Mouse (Mus musculus) embryonic facial prominence, embryonic 14.5 days (tissue): ENCODE measurements around the gene Itpr3. TPM values are rescaled to one million over a fixed set of nuclear protein-coding genes. Genes with fewer than 3 reads are reported as not detected.

Source experiments
- ATAC-seq: fragments of 200-750 bp; cut with Nextera tagmentation; 2 replicates; pipeline ENCODE4 v1.8.0; 2017; ENCODE audit warnings: low read depth, moderate number of reproducible peaks, moderate TSS enrichment
- DNase-seq: peaks from one replicate; pipeline ENCODE4 v3.0.0-alpha.2; 2015; ENCODE audit warnings: low spot score
- H3K27ac ChIP-seq: fragments of 300-500 bp; sonication (generic); replicated peaks from 2 replicates; pipeline ENCODE4 v1.5.1; 2014; ENCODE audit warnings: low read depth, mild to moderate bottlenecking, low read length, moderate library complexity
- H3K27me3 ChIP-seq: fragments of 300-500 bp; sonication (generic); replicated peaks from 2 replicates; pipeline ENCODE4 v1.6.1; 2014; ENCODE audit warnings: low read length; ENCODE audit not compliant: control insufficient read depth, insufficient read depth
- H3K36me3 ChIP-seq: fragments of 300-500 bp; sonication (generic); 2 replicates; pipeline ENCODE4 v1.6.1; 2014; ENCODE audit warnings: low read length, mixed read lengths; ENCODE audit not compliant: control insufficient read depth, insufficient read depth
- H3K4me1 ChIP-seq: fragments of 300-500 bp; sonication (generic); 2 replicates; pipeline ENCODE4 v1.6.1; 2014; ENCODE audit warnings: antibody characterized with exemption, low read length; ENCODE audit not compliant: control insufficient read depth, insufficient read depth
- H3K4me2 ChIP-seq: fragments of 300-500 bp; sonication (generic); 2 replicates; pipeline ENCODE4 v1.6.1; 2014; ENCODE audit warnings: low read depth, mild to moderate bottlenecking, low read length, moderate library complexity, mixed read lengths
- H3K4me3 ChIP-seq: fragments of 300-500 bp; sonication (generic); 2 replicates; pipeline ENCODE4 v1.5.1; 2014; ENCODE audit warnings: low read depth, mild to moderate bottlenecking, low read length
- H3K9ac ChIP-seq: fragments of 300-500 bp; sonication (generic); 2 replicates; pipeline ENCODE4 v1.6.1; 2014; ENCODE audit warnings: low read depth, mild to moderate bottlenecking, low read length, moderate library complexity, mixed read lengths
- H3K9me3 ChIP-seq: fragments of 300-500 bp; sonication (generic); 2 replicates; pipeline ENCODE4 v1.6.1; 2016; ENCODE audit warnings: low read length; ENCODE audit not compliant: control insufficient read depth
- WGBS: fragments of 180-500 bp; shearing (Covaris S2); extraction: QIAGEN DNeasy Blood & Tissue Kit; methylation state at CpG from one replicate; pipeline ENCODE4 v1.1.7; 2014; 5-methylcytosine and 5-hydroxymethylcytosine counted together
- polyA plus RNA-seq: library from polyadenylated mRNA; unstranded; fragments of >200 nt; fragmentation: Nextera tagmentation; extraction: Ambion mirVana; gene quantifications from 2 replicates; pipeline ENCODE4 v1.2.1, GENCODE M21; 2014

Itpr3 gene
- polyA plus RNA-seq, 1 experiment from 2014 or later = 5.0 TPM

DNA sequence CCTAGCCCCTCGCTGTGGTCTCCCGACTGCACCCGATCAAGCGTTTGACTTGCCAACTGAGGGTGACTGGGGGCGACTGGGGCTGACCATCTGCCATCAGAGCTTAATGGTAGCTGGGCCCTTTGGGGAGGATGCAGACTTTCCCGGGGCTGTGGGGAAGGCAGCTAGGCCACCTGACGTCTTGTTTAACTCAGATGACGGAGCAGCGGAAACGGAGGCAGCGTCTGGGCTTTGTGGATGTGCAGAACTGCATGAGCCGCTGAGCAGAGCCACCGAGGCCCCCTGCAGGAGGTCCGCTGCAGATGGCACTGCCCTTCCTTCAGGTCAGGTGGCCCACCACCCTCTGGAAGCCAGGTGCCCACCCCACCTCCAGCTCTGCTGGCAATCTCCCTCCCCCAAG is 64.2 kb downstream of the Itpr3 start:
- no peak overlapping the region; the same call in 1 of the 2 replicates for H3K4me2 ChIP-seq
- H3K36me3 ChIP-seq = peaks cover 43% of the 10 kb centered on the region
- peak overlapping the region; percentile 10; the same call in 1 of the 2 replicates for H3K9ac ChIP-seq
- H3K27ac ChIP-seq = no peak overlapping the region
- 51% methylated on average over 12 of the region's 14 CpGs for WGBS
- no peaks in the 10 kb centered on the region for H3K9me3 ChIP-seq
- H3K4me3 ChIP-seq = no peak overlapping the region
- DNase-seq (no peak), ATAC-seq (no peak)
- H3K4me1 ChIP-seq = no peaks in the 10 kb centered on the region; the same call in 1 of the 2 replicates
- H3K27me3 ChIP-seq = no peaks in the 10 kb centered on the region

- 76% methylated on average over 7 of the region's 7 CpGs for WGBS
- ATAC-seq (no peak), DNase-seq (no peak)
- H3K4me3 ChIP-seq = no peak overlapping the region
- H3K4me1 ChIP-seq = no peaks in the 10 kb centered on the region; the same call in 1 of the 2 replicates
- no peak overlapping the region for H3K9ac ChIP-seq
- H3K27ac ChIP-seq = no peak overlapping the region
- no peaks in the 10 kb centered on the region for H3K27me3 ChIP-seq
- H3K9me3 ChIP-seq = no peaks in the 10 kb centered on the region
- H3K36me3 ChIP-seq = peaks cover 43% of the 10 kb centered on the region
- no peak overlapping the region for H3K4me2 ChIP-seq
Measured at GRCm38 (mm10) chr17:27121781-27122180, 64.7 kb downstream of the Itpr3 start.

- Histone ChIP-seq H3K4me1 (no peaks in the 10 kb centered on the region; the same call in 1 of the 2 replicates), H3K4me3 (no peak overlapping the region), H3K9ac (no peak overlapping the region), H3K4me2 (no peak overlapping the region), H3K36me3 (peaks cover 40% of the 10 kb centered on the region), H3K27ac (no peak overlapping the region), H3K27me3 (no peaks in the 10 kb centered on the region), H3K9me3 (no peaks in the 10 kb centered on the region)
- ATAC-seq (no peak), DNase-seq (no peak)
- WGBS = 78% methylated on average over 11 of the region's 11 CpGs
Measured at GRCm38 (mm10) chr17:27122701-27123100, 65.6 kb downstream of the Itpr3 start.

DNA sequence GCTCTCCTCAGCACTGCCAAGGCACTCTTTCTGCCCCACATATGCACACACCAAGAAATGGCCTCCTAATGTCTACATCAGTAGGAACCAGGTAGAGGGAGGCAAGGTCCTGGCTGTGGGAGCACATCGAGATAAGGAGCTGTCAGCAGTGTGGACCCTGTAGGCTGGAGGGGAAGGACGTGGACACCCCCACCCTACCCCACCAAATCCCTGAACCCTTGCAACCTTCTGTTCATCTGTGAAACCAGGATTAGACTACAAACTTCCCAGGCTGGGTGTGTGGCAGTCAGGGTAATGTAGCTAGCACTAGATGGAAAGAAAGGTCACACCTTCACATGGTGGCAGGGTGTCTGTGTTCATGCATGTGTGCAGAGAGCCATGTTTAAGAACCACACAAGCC is 66.0 kb downstream of the Itpr3 start:
- no peaks in the 10 kb centered on the region; the same call in 1 of the 2 replicates for H3K4me1 ChIP-seq
- H3K4me3 ChIP-seq = no peak overlapping the region
- no peak overlapping the region for H3K9ac ChIP-seq
- H3K36me3 ChIP-seq = peaks cover 36% of the 10 kb centered on the region
- no peaks in the 10 kb centered on the region for H3K9me3 ChIP-seq
- no peak for ATAC-seq
- no peak overlapping the region for H3K27ac ChIP-seq
- no peak for DNase-seq
- H3K27me3 ChIP-seq = no peaks in the 10 kb centered on the region
- WGBS = 96% methylated on average over 2 of the region's 2 CpGs
- no peak overlapping the region for H3K4me2 ChIP-seq

- H3K36me3 ChIP-seq = peaks cover 36% of the 10 kb centered on the region
- no peaks in the 10 kb centered on the region for H3K9me3 ChIP-seq
- H3K4me1 ChIP-seq = no peaks in the 10 kb centered on the region; the same call in 1 of the 2 replicates
- 85% methylated on average over 7 of the region's 7 CpGs for WGBS
- no peaks in the 10 kb centered on the region for H3K27me3 ChIP-seq
- H3K4me2 ChIP-seq = no peak overlapping the region
- H3K9ac ChIP-seq = no peak overlapping the region
- H3K27ac ChIP-seq = no peak overlapping the region
- no peak overlapping the region for H3K4me3 ChIP-seq
- no peak for ATAC-seq
- DNase-seq = no peak
Measured at GRCm38 (mm10) chr17:27123813-27124375, 66.8 kb downstream of the Itpr3 start.

GRCm38 (mm10) chr17:27125185-27125584 is 68.1 kb downstream of the Itpr3 start:
- WGBS = 36% methylated on average over 12 of the region's 12 CpGs
- no peak overlapping the region for H3K4me2 ChIP-seq
- H3K36me3 ChIP-seq = peaks cover 36% of the 10 kb centered on the region

DNA sequence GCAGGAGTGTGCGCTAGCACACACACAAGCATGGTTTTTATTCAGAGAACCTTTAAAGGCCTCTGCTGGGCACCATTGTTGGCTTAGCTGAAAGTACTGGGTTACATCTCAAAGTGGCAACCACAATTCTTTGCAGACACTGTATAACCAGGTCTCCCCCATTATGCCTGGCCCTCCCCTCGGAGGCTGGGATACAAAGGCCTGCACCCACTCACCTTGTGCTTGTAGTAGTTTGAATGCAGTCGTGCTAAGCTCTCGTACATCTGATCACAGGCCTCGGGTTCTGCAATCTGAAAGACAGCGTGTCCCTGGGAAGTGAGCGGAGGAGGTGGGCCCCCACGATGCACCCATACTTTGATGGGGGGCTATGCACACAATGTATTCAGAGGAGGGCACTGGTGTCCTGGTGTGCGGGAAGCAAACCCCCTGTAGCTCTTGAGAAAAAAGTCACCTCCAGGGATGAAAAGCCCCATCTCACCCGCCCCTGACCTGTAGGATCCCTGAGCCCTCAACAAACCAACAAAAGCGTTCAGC is 68.6 kb downstream of the Itpr3 start:
- no peaks in the 10 kb centered on the region for H3K27me3 ChIP-seq
- H3K9ac ChIP-seq = no peak overlapping the region; the same call in 1 of the 2 replicates
- H3K36me3 ChIP-seq = peaks cover 36% of the 10 kb centered on the region
- H3K4me3 ChIP-seq = no peak overlapping the region
- no peak overlapping the region for H3K27ac ChIP-seq
- ATAC-seq (no peak), DNase-seq (no peak)
- H3K9me3 ChIP-seq = no peaks in the 10 kb centered on the region
- no peak overlapping the region for H3K4me2 ChIP-seq
- WGBS = 83% methylated on average over 11 of the region's 11 CpGs
- peaks cover 4% of the 10 kb centered on the region; the same call in 1 of the 2 replicates for H3K4me1 ChIP-seq

More at GRCm38 (mm10) chr17:27125185-27125584, 68.1 kb downstream of the Itpr3 start:
- no peak overlapping the region for H3K27ac ChIP-seq
- ATAC-seq (0 out of 2 replicates have a peak, but pooled peaks have one; percentile 51), DNase-seq (peak; percentile 39)
- no peaks in the 10 kb centered on the region for H3K27me3 ChIP-seq
- H3K4me3 ChIP-seq = no peak overlapping the region
- peaks cover under 1% of the 10 kb centered on the region; the same call in 1 of the 2 replicates for H3K4me1 ChIP-seq
- H3K9me3 ChIP-seq = no peaks in the 10 kb centered on the region
- no peak overlapping the region; the same call in 1 of the 2 replicates for H3K9ac ChIP-seq

GRCm38 (mm10) chr17:27126974-27127373 is 69.9 kb downstream of the Itpr3 start:
- no peak overlapping the region for H3K4me2 ChIP-seq
- ATAC-seq (no peak), DNase-seq (no peak)
- H3K9ac ChIP-seq = no peak overlapping the region
- H3K27ac ChIP-seq = no peak overlapping the region
- H3K36me3 ChIP-seq = peaks cover 35% of the 10 kb centered on the region
- H3K4me3 ChIP-seq = no peak overlapping the region
- H3K4me1 ChIP-seq = peaks cover 9% of the 10 kb centered on the region; the same call in 1 of the 2 replicates
- WGBS = 81% methylated on average over 10 of the region's 10 CpGs
- no peaks in the 10 kb centered on the region for H3K27me3 ChIP-seq
- no peaks in the 10 kb centered on the region for H3K9me3 ChIP-seq

GRCm38 (mm10) chr17:27128189-27128588 is 71.1 kb downstream of the Itpr3 start:
- Histone ChIP-seq H3K36me3 (peaks cover 23% of the 10 kb centered on the region), H3K4me2 (no peak overlapping the region), H3K9ac (no peak overlapping the region), H3K9me3 (no peaks in the 10 kb centered on the region), H3K4me1 (peaks cover 15% of the 10 kb centered on the region), H3K27ac (no peak overlapping the region), H3K4me3 (no peak overlapping the region), H3K27me3 (no peaks in the 10 kb centered on the region)
- no peak for ATAC-seq
- WGBS = 83% methylated on average over 5 of the region's 5 CpGs
- DNase-seq = no peak
